Mouse (Mus musculus): Measurements from ENCODE around the gene Ap1g2. TPM values are rescaled to one million over a fixed set of nuclear protein-coding genes. Genes with fewer than 3 reads are reported as not detected.
A peak's percentile ranks its signal among the peaks of the same experiment; 100 is the strongest.

Gene Ap1g2
- polyA plus RNA-seq, 1 experiment from 2014 or later = 5.4 TPM

GRCm38 (mm10) chr14:55116425-55117200, 10.2 kb upstream of the Ap1g2 start, which contains the start of gene Jph4:
TSS of gene Jph4 (minus strand) at chr14:55116935.
- peaks cover 9% of the 10 kb centered on the region; the same call in 1 of the 2 replicates for H3K4me1 ChIP-seq (ENCODE audit: control insufficient read depth, insufficient read depth, low read length)
- peak within 1 kb of the TSS; percentile 62 for H3K9ac ChIP-seq (replicated peaks; ENCODE audit: low read depth, low read length)
- 4% methylated on average over 21 of the region's 21 CpGs for WGBS
- peak; percentile 63 for ATAC-seq (ENCODE audit: low read depth)
- no peaks in the 10 kb centered on the region for H3K9me3 ChIP-seq (ENCODE audit: control insufficient read depth, low read length)
- peaks cover 4% of the 10 kb centered on the region; the same call in 1 of the 2 replicates for H3K36me3 ChIP-seq (ENCODE audit: control insufficient read depth, insufficient read depth, low read length)
- H3K4me2 ChIP-seq (ENCODE audit: low read depth, low read length) = peak within 1 kb of the TSS; percentile 58
- H3K27me3 ChIP-seq (ENCODE audit: control insufficient read depth, insufficient read depth, low read length) = peaks cover 3% of the 10 kb centered on the region; the same call in 1 of the 2 replicates
- peak within 1 kb of the TSS; percentile 52 for H3K4me3 ChIP-seq (ENCODE audit: low read depth, low read length)
- H3K27ac ChIP-seq (ENCODE audit: low read depth, low read length) = peak within 1 kb of the TSS; percentile 83

DNA sequence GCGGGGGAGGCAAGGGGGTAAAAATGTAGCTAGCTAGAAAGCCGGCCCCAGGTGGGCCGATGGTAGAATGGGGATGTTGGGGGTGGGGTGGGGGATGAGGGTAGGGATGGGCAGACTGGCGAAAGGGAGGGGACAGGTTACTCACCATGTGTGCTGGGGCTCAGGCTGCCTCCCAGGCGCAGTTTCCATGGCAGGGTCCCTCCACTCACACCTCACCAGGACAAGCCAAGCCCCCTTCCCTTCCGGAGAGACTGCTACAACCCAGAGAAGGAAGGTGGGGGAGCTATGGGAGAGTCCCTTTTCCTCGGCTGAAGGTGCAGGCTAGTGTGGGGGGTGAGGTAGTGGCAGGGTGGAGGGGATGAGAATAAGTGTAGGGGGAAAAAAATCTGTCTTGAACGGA, 9.5 kb upstream of the Ap1g2 start:
- Histone ChIP-seq H3K4me1 (ENCODE audit: control insufficient read depth, insufficient read depth, low read length) (peaks cover 9% of the 10 kb centered on the region; the same call in 1 of the 2 replicates), H3K27ac (ENCODE audit: low read depth, low read length) (peak overlapping the region; percentile 83), H3K9ac (replicated peaks; ENCODE audit: low read depth, low read length) (peak overlapping the region; percentile 62), H3K4me3 (ENCODE audit: low read depth, low read length) (peak overlapping the region; percentile 52), H3K9me3 (ENCODE audit: control insufficient read depth, low read length) (no peaks in the 10 kb centered on the region), H3K36me3 (ENCODE audit: control insufficient read depth, insufficient read depth, low read length) (peaks cover 4% of the 10 kb centered on the region; the same call in 1 of the 2 replicates), H3K4me2 (ENCODE audit: low read depth, low read length) (peak overlapping the region; percentile 58), H3K27me3 (ENCODE audit: control insufficient read depth, insufficient read depth, low read length) (peaks cover 3% of the 10 kb centered on the region; the same call in 1 of the 2 replicates)
- peak; percentile 32 for ATAC-seq (ENCODE audit: low read depth)
- WGBS = 5% methylated on average over 8 of the region's 8 CpGs

GRCm38 (mm10) chr14:55114759-55115701, 8.6 kb upstream of the Ap1g2 start:
- Histone ChIP-seq H3K4me1 (ENCODE audit: control insufficient read depth, insufficient read depth, low read length) (peaks cover 9% of the 10 kb centered on the region; the same call in 1 of the 2 replicates), H3K27ac (ENCODE audit: low read depth, low read length) (peak overlapping the region; percentile 83), H3K4me3 (ENCODE audit: low read depth, low read length) (peak overlapping the region; percentile 52), H3K9ac (replicated peaks; ENCODE audit: low read depth, low read length) (peak overlapping the region; percentile 62), H3K27me3 (ENCODE audit: control insufficient read depth, insufficient read depth, low read length) (peaks cover 3% of the 10 kb centered on the region; the same call in 1 of the 2 replicates), H3K36me3 (ENCODE audit: control insufficient read depth, insufficient read depth, low read length) (peaks cover 4% of the 10 kb centered on the region; the same call in 1 of the 2 replicates), H3K4me2 (ENCODE audit: low read depth, low read length) (peak overlapping the region; percentile 58), H3K9me3 (ENCODE audit: control insufficient read depth, low read length) (no peaks in the 10 kb centered on the region)
- ATAC-seq (ENCODE audit: low read depth) = peak; percentile 50
- whole genome bisulfite sequencing = 1% methylated on average over 57 of the region's 78 CpGs

DNA sequence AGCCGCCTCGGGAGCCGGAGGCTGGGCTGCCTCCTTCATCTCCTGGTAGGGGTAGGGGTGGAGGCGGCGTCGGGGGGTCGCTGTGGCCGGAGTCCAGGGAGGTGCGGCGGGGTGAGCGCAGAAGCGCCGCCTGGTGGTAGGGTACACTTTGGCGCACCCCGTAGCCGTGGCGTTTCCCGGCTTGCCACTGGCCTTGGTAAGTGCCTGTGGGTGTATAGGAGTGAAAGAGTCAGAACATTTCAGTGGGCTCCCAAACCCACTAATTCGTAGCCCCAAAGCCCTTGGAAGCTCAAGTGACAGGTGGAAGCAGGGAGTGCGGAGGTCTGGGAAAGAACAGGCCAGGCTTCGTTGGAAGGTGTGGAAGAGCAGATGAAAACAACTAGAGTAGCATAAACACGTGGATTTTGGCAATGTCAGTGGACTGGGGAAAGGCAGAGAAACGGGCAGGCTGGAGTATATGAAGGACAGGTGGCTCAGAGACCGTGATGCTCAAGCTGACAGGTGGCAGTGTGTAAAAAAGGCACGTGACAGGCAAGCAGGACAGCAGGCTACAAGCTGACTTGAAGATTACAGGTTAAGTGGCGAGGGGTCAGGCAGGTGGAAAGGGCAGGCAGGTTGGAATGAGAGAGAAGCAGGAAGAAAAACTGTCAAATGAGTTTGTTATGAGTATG, 7.7 kb upstream of the Ap1g2 start:
- Histone ChIP-seq H3K4me3 (ENCODE audit: low read depth, low read length) (peak overlapping the region; percentile 52), H3K4me2 (ENCODE audit: low read depth, low read length) (peak overlapping the region; percentile 58), H3K4me1 (ENCODE audit: control insufficient read depth, insufficient read depth, low read length) (peaks cover 15% of the 10 kb centered on the region), H3K36me3 (ENCODE audit: control insufficient read depth, insufficient read depth, low read length) (peaks cover 4% of the 10 kb centered on the region; the same call in 1 of the 2 replicates), H3K27me3 (ENCODE audit: control insufficient read depth, insufficient read depth, low read length) (peaks cover 3% of the 10 kb centered on the region; the same call in 1 of the 2 replicates), H3K9me3 (ENCODE audit: control insufficient read depth, low read length) (no peaks in the 10 kb centered on the region), H3K27ac (ENCODE audit: low read depth, low read length) (no peak overlapping the region), H3K9ac (replicated peaks; ENCODE audit: low read depth, low read length) (peak overlapping the region; percentile 62; the same call in 1 of the 2 replicates)
- no peak for ATAC-seq (ENCODE audit: low read depth)
- 15% methylated on average over 25 of the region's 26 CpGs for WGBS

DNA sequence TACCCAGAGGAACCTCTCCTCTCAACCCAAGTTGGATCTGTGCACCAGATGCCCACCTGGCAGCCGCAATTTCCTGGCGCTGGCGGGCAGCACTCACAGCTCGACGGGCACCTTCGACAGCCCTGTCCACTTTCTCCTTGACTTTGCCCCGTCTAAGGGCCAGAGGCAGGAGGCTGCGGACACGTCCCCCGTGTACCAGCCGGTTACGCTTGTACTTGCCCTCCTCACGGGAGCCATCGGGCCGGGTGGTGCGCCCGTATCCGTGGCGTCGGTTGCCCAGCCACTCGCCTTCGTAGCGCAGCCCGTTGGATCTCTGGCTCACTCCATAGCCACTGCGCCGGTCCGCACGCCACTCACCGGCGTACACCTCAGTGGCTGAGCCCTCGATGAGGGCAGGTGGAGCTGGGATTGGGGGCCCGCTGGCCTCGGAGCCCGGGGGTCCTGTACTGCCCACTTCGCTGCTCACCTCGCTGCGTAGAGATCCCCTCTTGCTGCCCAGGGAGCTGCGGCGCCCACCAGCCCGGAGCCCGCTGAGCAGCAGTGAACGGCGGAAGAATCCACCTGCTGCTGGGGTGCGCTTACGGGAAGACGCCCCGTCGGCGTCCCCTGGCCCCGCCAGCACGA, 7.1 kb upstream of the Ap1g2 start:
- H3K27ac ChIP-seq (ENCODE audit: low read depth, low read length) = no peak overlapping the region
- 80% methylated on average over 42 of the region's 51 CpGs for WGBS
- ATAC-seq (ENCODE audit: low read depth) = no peak
- peaks cover 3% of the 10 kb centered on the region; the same call in 1 of the 2 replicates for H3K27me3 ChIP-seq (ENCODE audit: control insufficient read depth, insufficient read depth, low read length)
- peak overlapping the region; percentile 52 for H3K4me3 ChIP-seq (ENCODE audit: low read depth, low read length)
- H3K4me2 ChIP-seq (ENCODE audit: low read depth, low read length) = peak overlapping the region; percentile 58
- no peak overlapping the region for H3K9ac ChIP-seq (replicated peaks; ENCODE audit: low read depth, low read length)
- H3K9me3 ChIP-seq (ENCODE audit: control insufficient read depth, low read length) = no peaks in the 10 kb centered on the region
- peaks cover 21% of the 10 kb centered on the region for H3K4me1 ChIP-seq (ENCODE audit: control insufficient read depth, insufficient read depth, low read length)
- H3K36me3 ChIP-seq (ENCODE audit: control insufficient read depth, insufficient read depth, low read length) = peaks cover 4% of the 10 kb centered on the region; the same call in 1 of the 2 replicates

- H3K9me3 ChIP-seq (ENCODE audit: control insufficient read depth, low read length) = no peaks in the 10 kb centered on the region
- WGBS = 78% methylated on average over 2 of the region's 2 CpGs
- no peak overlapping the region for H3K4me2 ChIP-seq (ENCODE audit: low read depth, low read length)
- no peak overlapping the region for H3K9ac ChIP-seq (replicated peaks; ENCODE audit: low read depth, low read length)
- H3K4me3 ChIP-seq (ENCODE audit: low read depth, low read length) = no peak overlapping the region
- peaks cover 4% of the 10 kb centered on the region; the same call in 1 of the 2 replicates for H3K36me3 ChIP-seq (ENCODE audit: control insufficient read depth, insufficient read depth, low read length)
- no peak for ATAC-seq (ENCODE audit: low read depth)
- H3K27ac ChIP-seq (ENCODE audit: low read depth, low read length) = no peak overlapping the region
- peaks cover 3% of the 10 kb centered on the region; the same call in 1 of the 2 replicates for H3K27me3 ChIP-seq (ENCODE audit: control insufficient read depth, insufficient read depth, low read length)
- peaks cover 23% of the 10 kb centered on the region for H3K4me1 ChIP-seq (ENCODE audit: control insufficient read depth, insufficient read depth, low read length)
Measured at GRCm38 (mm10) chr14:55111720-55112119, 5.3 kb upstream of the Ap1g2 start.

- H3K9ac ChIP-seq (replicated peaks; ENCODE audit: low read depth, low read length) = no peak overlapping the region
- no peak overlapping the region for H3K27ac ChIP-seq (ENCODE audit: low read depth, low read length)
- peaks cover 26% of the 10 kb centered on the region for H3K4me1 ChIP-seq (ENCODE audit: control insufficient read depth, insufficient read depth, low read length)
- peaks cover 3% of the 10 kb centered on the region; the same call in 1 of the 2 replicates for H3K27me3 ChIP-seq (ENCODE audit: control insufficient read depth, insufficient read depth, low read length)
- peaks cover 4% of the 10 kb centered on the region; the same call in 1 of the 2 replicates for H3K36me3 ChIP-seq (ENCODE audit: control insufficient read depth, insufficient read depth, low read length)
- no peaks in the 10 kb centered on the region for H3K9me3 ChIP-seq (ENCODE audit: control insufficient read depth, low read length)
- H3K4me3 ChIP-seq (ENCODE audit: low read depth, low read length) = no peak overlapping the region
- no peak for ATAC-seq (ENCODE audit: low read depth)
- H3K4me2 ChIP-seq (ENCODE audit: low read depth, low read length) = no peak overlapping the region
- 33% methylated on average over 9 of the region's 9 CpGs for WGBS
Measured at GRCm38 (mm10) chr14:55110076-55110475, 3.7 kb upstream of the Ap1g2 start.

All from neural tube, embryonic 14.5 days (tissue).